Mouse (Mus musculus): ENCODE results near the gene Fam102a.
"Not testable (repeated sequence)": the region's sequence is repeated elsewhere in the genome, so short reads cannot be mapped to it uniquely, and the experiment has no call there.

Gene Fam102a

GRCm38 (mm10) chr2:32534733-32535471 is at the start of gene Fam102a:
Gene Fam102a, plus strand, starts transcription at chr2:32535332.
- DNase-seq (ENCODE audit: low spot score in 2 of 2) = peak; percentile 98 to 99

- DNase-seq (ENCODE audit: low spot score in 2 of 2) = no peak
These were observed 49.4 kb upstream of the Fam102a start for GRCm38 (mm10) chr2:32485751-32486150.

GRCm38 (mm10) chr2:32486155-32486554 is 49.0 kb upstream of the Fam102a start:
- peak in 1 of 2 experiments; percentile 58 for DNase-seq (ENCODE audit: low spot score in 2 of 2)

- DNase-seq (ENCODE audit: low spot score in 2 of 2) = peak; percentile 92 to 98
These were observed 48.0 kb upstream of the Fam102a start for GRCm38 (mm10) chr2:32487124-32487623.

- peak; percentile 75 to 87 for DNase-seq (ENCODE audit: low spot score in 2 of 2)
These were observed 46.5 kb upstream of the Fam102a start for GRCm38 (mm10) chr2:32488679-32489078.

- DNase-seq (ENCODE audit: low spot score in 2 of 2) = not testable (repeated sequence)
These were observed 44.4 kb upstream of the Fam102a start for GRCm38 (mm10) chr2:32490730-32491129.

GRCm38 (mm10) chr2:32492661-32493060 is 42.5 kb upstream of the Fam102a start:
- DNase-seq (ENCODE audit: low spot score in 2 of 2) = no peak

- DNase-seq (ENCODE audit: low spot score in 2 of 2) = no peak
These were observed 41.8 kb upstream of the Fam102a start for GRCm38 (mm10) chr2:32493301-32493701.

- no peak for DNase-seq (ENCODE audit: low spot score in 2 of 2)
These were observed 40.6 kb upstream of the Fam102a start for GRCm38 (mm10) chr2:32494522-32494921.

GRCm38 (mm10) chr2:32495185-32495726 is 39.9 kb upstream of the Fam102a start:
- DNase-seq (ENCODE audit: low spot score in 2 of 2) = peak; percentile 51 to 78

- DNase-seq (ENCODE audit: low spot score in 2 of 2) = no peak
These were observed 38.9 kb upstream of the Fam102a start for GRCm38 (mm10) chr2:32496190-32496589.

GRCm38 (mm10) chr2:32499365-32499764 is 35.8 kb upstream of the Fam102a start:
- DNase-seq (ENCODE audit: low spot score in 2 of 2) = no peak

GRCm38 (mm10) chr2:32500461-32500860 is 34.7 kb upstream of the Fam102a start:
- no peak for DNase-seq (ENCODE audit: low spot score in 2 of 2)

GRCm38 (mm10) chr2:32501754-32502324 is 33.3 kb upstream of the Fam102a start:
- DNase-seq (ENCODE audit: low spot score in 2 of 2) = no peak

- no peak for DNase-seq (ENCODE audit: low spot score in 2 of 2)
These were observed 32.3 kb upstream of the Fam102a start for GRCm38 (mm10) chr2:32502843-32503242.

- DNase-seq (ENCODE audit: low spot score in 2 of 2) = no peak
These were observed 31.5 kb upstream of the Fam102a start for GRCm38 (mm10) chr2:32503588-32503987.

- no peak for DNase-seq (ENCODE audit: low spot score in 2 of 2)
These were observed 29.6 kb upstream of the Fam102a start for GRCm38 (mm10) chr2:32505536-32505935.

GRCm38 (mm10) chr2:32506673-32507668 is 28.2 kb upstream of the Fam102a start:
- DNase-seq (ENCODE audit: low spot score in 2 of 2) = no peak

GRCm38 (mm10) chr2:32507906-32508305 is 27.2 kb upstream of the Fam102a start:
- no peak for DNase-seq (ENCODE audit: low spot score in 2 of 2)

GRCm38 (mm10) chr2:32509287-32509686 is 25.8 kb upstream of the Fam102a start:
- DNase-seq (ENCODE audit: low spot score in 2 of 2) = no peak

- DNase-seq (ENCODE audit: low spot score in 2 of 2) = no peak
These were observed 25.2 kb upstream of the Fam102a start for GRCm38 (mm10) chr2:32509896-32510295.

GRCm38 (mm10) chr2:32512592-32512991 is 22.5 kb upstream of the Fam102a start:
- no peak for DNase-seq (ENCODE audit: low spot score in 2 of 2)
